Mouse (Mus musculus) v-Abl transformed pro-B cells (cell line): ENCODE results near the gene Pgm5.

Source experiments
- in situ Hi-C, 2 experiments: fragments of 400-800 bp; cut with MboI; formaldehyde crosslinking; loops; one replicate each; pipeline ENCODE4 v1.15.1; 2025; ENCODE audit not compliant: unreplicated experiment in 2 of 2

Pgm5 gene

DNA sequence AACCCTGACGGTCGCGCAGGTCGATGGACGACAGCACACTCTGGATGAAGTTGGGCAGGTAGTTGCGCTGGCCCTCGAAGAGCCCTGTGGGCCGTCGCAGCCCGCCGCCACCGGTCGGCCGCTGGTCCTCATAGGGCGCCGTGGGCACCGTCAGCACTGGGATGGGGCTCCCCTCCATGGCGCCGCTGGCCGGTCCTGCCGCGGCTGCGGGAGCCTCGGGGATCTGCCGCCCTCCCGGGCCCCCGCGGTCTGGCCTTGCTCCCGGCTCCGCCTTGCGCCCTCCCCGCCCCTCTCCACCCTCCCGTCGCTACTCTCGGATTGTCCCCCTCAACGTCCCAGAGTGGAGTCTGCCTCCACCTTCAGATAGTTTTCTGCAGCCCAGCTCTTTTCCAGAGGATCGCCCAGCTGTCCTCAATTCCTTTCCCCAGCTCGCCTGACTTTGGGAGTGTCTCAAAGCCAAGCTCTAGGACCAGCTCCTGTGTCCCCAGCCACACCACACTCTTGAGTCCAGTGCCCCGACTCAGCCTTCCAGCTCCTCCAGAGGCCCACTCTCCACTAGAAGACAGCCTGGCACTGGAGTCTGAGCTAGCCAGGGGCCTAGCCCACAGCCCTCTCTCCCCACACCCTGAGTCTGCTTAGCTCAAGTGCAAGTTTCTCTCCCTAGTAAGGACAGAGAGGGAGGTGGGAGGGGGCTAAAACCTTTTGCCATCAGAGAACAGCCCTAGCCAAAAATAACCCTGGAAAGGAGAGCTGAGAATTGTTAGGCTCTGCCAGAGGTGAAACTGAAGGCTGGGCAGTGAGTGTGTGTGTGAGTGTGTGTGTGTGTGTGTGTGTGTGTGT, at the start of gene Pgm5:
TSS of gene Pgm5 (minus strand) at position 244 of the 840 bp plus-strand sequence.
- in situ Hi-C loops: no loop called here

DNA sequence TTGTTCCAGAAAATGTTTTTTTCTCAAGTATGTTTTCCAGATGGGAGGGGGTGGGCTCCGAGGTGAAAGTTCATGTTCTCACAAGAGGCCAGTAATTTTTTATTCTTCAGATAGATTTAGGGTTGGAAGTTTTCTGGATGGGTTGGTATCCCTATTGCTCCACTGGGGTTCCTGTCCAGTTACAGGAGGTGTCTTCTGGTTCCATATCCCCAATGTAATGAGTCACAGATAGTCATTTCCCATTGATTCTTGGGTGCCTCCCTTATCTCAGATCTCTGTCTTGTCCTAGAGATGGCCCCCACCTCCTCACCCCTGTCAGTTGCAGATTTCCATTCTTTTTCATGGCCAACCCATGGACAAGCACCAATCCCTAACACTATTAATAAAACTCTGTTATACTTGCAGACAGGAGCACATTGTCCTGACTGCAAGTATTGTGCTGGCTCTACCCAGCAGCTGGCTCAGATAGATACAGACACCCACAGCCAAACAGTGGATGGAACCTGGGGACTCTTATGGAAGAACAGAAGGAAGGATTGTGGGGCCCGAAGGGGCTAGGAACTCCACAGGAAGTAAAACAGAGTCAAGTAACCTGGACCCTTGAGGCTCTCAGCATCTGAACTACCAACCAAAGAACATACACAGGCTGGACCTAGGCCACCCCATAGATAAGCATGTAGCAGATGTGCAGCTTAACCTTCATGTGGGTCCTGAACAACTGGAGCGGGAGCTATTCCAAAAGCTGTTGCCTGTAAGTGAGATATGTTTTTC, 46.9 kb upstream of the Pgm5 start:
- in situ Hi-C loops: no loop called here

DNA sequence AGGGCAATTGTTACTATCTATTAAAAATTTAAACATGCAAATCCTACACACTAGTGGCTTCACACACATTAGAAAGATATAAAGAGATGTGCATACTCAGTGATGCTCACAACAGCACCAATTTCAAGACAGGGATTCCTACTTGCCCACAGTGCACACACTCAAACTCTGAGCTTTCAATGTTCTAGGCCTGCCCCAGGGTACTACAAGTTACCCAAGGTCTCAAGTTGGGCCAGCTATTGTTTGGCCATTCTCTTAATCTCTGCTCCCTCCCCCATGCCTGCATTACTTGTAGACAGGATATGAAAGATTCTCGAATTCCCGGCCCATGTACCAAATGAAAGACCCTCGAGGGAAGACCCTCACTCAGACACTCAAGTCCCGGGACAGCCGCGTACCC, 46.0 kb upstream of the Pgm5 start:
- in situ Hi-C loops: no loop called here

DNA sequence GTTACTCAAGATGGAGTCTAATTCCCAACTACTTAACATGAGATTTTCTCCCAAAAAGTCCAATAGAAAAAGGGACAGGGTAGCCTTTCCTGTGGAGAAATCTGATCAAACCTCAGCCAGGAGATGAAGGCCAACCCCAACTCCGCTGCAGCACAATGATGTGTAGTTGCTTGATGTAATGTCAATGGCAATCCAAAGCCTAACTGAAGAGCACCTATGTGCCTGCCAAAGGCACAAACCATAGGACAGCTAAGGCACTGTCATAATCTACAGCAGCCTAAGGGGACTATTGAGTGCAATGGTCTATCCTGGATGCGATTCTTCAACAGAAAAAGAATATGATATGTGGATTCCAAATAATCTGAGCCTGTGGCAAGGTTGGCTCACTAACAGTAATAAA, 41.2 kb upstream of the Pgm5 start:
- in situ Hi-C loops: no loop called here

DNA sequence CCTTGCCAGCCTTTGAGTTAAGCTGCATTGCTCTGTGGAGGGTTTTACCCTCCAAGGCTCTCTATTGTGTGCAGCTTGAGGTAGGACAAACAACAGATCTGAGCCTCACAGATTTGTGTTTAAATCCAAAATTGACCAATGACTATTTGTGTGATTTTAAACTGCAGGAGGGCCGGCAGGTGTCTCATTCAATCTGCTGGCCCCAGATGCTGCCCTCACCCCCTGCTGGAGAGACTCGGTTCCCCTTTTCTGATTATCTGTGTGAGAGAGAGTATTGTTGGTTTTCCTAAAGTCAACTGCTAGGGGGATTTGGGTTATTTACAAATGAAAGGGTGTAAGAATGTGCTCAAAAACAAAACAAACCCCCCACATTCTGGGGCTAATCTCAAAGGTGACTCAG, 40.6 kb upstream of the Pgm5 start:
- in situ Hi-C loops: no loop called here

DNA sequence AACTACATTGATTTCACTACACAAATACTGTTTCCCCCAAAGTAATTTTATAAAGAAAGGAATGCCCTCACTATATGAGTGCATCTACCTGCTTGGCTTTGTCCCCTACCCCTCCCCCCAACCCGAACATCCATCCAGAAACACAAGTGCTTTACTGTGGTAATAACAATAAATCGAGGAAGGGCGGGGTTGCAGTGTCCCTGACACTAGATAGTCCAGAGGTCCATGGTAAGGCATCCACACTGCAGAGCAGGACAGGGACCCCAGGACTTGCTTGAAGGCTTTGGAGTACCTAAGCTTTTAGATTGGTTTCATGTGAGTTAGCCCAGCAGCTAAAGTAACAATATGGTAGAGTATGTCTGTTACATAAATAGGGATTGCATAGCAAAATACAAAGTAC, 40.0 kb upstream of the Pgm5 start:
- in situ Hi-C loops: no loop called here

DNA sequence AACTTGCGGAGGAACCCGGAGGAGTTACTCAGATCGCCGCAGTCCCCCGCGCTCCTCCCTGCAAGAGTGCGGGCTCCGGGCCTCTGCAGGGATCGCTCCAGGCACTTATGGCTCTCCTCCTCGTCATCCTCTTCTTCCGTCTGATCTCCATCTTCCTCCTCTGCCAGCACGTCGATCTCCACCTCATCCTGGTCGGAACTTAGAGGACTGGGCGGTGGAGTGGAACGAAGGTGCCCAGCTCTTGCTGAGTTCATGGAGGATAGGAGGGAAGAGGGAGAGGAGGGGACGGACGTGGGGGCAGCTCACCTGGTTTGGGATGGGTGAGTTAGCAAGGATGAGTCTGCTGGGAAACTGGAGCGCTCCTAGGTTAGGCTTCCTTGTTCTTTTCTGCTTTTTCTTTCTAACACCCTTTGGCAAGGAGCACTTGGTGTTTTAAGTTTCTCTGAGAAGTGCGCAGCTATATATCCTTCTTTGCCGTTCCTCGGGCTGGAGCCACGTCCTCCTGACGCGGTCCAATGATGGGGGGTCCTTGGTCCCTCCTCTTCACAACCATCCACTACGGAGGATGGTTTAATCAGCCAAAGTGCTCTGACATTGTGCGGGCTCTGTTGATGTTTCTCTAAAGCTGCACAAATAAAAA, 39.0 kb upstream of the Pgm5 start, which contains the start of gene Foxd4:
TSS of gene Foxd4 (minus strand) at position 617 of the 640 bp plus-strand sequence.
- in situ Hi-C loops: no loop called here

DNA sequence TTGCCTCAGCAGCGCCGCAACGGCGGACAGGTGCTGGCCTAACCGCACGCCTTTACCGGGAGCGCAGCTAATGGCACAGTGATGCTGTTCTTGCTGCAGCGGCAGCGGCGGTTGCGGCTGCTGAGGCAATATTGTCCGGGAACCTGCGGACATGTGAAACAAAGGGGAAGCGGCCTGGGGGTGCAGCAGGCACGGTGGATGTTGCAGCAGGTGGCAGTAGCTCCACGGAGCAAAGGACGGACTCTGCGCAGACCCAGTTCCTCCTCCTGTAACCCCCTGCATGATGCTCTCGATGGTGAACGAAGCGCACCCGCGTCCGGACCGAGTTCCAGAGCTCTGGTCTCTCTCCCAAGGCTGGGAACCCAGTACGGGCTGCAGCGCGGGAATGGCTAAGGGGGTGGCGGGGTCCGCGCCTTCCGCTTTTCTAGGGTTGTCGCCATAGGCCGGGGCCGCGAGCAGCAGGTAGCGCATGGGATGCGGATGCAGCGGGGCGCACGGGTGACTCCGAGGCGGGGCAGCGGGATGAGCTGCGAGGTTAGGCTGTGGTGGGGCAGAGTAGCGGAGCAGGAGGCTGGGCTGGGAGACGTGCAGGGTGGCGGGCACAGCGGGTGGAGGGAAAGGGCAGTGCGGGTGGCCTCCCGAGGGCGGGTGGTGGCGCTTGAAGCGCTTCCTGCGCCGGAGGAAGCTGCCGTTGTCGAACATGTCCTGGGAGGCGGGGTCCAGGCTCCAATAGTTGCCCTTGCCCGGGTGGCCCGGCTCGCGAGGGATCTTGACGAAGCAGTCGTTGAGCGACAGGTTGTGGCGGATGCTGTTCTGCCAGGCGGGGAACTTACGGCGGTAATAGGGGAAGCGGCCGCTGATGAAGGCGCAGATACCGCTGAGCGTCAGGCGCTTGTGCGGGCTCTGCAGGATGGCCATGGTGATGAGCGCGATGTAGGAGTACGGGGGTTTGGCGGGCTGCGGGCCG, 38.2 kb upstream of the Pgm5 start:
- in situ Hi-C loops: loop anchor here (25.0 kb wide), 2 partner anchors 738 to 1038 kb away; no protein-coding TSS in a partner anchor

DNA sequence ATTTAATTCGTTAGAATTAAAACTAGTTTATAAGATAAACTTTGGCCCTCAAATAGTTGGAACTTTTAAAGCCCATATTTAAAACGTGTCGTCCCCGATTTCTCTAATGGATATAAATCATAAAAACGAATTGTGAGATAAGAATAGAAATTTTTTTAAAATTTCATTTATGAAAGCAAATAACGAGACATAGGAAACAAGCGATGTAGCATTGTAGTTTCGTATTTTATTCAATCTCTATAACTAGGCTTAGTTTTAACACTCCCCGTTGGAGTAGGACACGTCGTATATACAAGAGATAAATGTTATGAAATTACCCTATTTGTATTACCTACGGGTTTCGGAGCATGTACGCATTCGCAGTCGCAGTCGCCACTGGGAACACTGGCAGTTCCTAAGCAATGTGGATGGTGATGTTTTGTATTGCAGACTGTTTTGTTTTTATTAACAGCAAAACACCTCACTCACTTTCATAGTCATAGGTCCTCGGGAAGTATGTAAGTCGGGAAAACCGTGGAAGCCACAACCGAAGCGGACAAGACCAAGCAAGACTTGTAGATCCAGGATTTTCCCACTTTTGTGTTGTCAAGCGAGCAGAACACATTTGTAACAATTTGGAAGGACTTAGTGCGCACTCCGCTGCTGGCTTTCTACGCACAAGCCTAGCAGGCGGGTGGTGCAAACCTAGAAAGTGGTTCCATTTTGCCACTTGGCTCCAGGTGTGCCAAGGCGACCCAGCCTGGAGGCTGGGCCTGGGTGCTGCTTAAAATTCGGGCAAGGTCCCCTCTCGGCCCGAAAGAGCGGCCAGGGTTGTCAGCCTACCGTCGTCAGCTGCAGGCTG, 37.3 kb upstream of the Pgm5 start:
- in situ Hi-C loops: loop anchor here (25.0 kb wide), 2 partner anchors 737 to 1037 kb away; no protein-coding TSS in a partner anchor

DNA sequence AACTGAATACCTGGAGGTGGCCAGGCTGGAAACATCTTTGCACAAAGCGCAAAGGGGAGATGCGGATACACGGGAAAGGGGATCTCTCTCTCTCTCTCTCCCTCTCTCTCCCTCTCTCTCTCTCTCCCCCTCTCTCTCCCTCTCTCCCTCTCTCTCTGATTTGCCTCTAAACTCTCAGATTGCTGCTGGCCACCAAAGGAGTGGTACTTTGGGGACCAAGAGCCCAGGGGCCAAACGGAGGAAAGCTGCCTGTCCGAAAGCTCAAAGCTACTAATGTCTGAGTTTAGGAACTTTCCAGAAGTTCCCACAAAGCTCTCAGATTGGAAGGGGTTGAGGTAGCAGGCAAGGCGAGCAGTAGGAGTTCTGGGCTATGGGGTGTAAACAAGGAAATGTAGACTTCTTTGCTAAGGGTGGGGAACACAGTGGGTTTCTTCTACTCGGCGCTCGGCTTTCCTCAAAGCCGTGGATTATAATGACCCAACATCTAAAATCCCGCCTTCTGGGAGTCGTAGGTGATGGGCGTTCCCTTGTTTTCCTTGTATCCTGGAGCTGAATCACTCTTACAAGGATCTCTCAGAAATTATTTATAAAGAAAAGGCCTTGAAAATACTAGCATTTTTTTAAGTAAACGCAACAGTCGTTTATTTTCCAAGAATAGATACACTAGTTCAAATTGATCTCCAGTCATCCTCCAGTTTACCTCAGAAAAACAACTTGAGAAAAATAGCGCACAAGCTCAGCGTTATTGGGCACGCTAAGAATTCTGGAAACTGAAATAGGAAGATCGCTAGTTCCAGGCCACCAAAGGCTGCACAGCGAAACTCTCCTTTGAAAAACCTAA, 36.5 kb upstream of the Pgm5 start:
- in situ Hi-C loops: loop anchor here (25.0 kb wide), 2 partner anchors 736 to 1036 kb away; no protein-coding TSS in a partner anchor

DNA sequence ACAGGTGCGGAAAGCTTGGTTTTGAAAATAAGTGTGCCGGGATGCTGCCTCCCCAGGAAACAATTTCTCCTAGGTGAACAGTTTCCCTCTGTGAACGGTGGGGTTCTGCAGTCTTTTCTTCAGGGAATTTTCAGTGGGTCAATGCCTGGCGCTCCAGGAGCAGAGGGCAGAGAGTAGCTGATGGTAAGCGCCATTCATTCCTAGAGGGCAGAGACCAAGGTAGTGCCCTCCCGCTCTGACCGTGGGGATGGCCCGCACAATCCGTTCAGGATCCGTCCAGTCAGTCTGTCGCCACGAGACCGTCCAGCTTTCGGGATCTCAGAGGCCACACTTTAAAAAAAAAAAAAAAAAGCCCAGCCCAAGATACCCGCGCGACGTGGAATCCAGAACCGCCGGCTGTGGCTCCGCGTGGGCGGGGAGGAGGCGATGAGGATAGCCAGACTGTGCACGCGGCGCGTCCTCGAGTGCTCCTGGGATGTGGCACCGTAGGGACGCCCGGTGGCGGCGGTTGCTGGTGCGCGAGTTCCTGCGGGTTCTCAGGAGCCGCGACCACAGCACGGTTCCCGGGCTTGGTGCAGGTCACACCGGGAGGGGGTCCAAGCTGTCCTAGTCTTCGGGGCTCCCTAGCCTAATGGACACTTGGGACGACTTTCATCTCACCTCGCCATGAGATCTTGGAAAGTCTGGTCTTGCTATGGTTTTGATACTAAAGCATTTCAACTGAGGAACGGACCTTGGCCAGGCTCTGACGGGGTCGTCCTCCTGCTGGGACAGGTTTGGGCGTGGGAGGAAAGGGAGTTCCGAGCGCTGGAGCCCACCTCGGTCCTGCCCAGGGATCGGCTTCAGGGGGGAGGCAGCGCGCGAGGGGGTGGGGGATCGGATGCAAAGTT, 35.6 kb upstream of the Pgm5 start:
- in situ Hi-C loops: loop anchor here (25.0 kb wide), 2 partner anchors 735 to 1035 kb away; no protein-coding TSS in a partner anchor

DNA sequence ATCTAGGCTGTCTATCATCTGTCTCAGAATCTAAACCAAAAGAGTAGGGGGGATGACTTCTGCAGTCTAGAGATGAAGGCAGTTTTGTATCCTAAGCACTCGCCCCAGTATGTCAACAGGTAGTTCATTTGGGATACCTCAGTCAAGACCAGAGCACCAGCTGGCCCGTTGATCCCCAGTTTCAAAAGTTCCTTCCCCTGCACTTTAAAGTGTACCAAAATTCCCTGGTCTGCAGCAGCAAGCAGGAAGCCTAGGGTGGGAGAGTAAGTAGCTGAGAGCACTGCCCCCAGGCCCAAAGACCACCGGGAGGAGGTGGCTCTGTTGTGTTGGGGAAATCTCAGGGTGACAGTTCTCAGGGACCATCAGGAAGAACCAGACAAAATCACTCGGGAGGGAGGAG, 34.9 kb upstream of the Pgm5 start:
- in situ Hi-C loops: loop anchor here (25.0 kb wide), 2 partner anchors 734 to 1034 kb away; no protein-coding TSS in a partner anchor

DNA sequence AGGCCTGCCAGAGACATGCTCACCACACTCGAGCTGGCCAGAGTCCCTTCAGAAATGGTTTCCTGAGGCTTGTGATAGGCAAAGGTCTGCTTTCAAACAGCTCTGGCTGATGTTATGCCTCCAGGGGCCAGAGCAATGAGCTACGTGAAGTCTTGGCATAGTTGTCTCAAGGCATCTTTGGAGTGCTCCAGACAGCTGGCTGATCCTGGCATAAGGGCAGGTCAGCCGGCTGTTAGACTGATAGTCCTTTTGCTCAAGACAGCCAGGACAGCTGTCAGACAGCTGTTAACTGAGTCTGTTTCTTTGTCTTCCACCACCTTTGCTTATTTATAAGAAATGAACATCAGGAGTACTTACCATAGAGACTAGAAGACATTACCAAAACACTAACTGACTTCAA, 25.2 kb upstream of the Pgm5 start:
- in situ Hi-C loops: loop anchor here (25.0 kb wide), 2 partner anchors 725 to 1025 kb away; no protein-coding TSS in a partner anchor

DNA sequence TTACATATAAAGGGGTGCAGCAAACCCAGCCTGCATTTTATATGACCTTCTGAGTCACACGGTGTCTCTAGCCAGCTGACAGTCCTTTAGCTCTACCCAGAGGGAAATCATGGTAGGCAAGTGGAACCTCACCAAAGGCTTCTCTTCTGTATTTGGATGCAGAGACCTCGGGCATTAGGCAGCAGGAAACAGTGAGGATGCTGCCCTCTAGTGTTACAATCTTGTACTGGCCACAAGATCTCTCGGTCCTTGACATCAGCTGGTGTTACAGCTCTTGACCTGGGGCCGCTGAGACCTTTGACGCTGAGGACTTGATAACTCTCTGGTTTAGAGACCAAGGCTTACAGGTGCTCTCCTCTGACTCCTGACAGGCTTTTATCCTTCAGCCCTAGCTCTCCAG, 23.8 kb upstream of the Pgm5 start:
- in situ Hi-C loops: loop anchor here (25.0 kb wide), 2 partner anchors 723 to 1023 kb away; no protein-coding TSS in a partner anchor

DNA sequence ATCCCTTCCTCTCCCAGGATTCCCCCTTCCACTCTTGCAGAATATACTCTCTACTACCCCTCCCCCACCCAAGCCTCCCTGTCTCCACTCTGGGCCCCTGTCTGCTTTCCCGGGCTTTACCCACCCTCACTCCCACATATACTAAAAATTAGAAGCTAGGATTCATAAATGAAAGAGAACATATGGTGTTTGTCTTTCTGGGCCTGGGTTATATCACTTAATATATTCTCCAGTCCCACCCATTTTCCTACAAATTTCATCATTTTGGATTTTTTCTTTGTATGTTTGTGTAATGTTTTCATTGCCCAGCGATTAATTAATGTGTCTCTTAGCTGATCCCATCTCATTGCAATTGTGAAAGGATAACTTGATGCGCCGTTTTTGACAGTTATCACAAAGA, 19.6 kb upstream of the Pgm5 start:
- in situ Hi-C loops: loop anchor here (25.0 kb wide), 2 partner anchors 719 to 1019 kb away; no protein-coding TSS in a partner anchor

DNA sequence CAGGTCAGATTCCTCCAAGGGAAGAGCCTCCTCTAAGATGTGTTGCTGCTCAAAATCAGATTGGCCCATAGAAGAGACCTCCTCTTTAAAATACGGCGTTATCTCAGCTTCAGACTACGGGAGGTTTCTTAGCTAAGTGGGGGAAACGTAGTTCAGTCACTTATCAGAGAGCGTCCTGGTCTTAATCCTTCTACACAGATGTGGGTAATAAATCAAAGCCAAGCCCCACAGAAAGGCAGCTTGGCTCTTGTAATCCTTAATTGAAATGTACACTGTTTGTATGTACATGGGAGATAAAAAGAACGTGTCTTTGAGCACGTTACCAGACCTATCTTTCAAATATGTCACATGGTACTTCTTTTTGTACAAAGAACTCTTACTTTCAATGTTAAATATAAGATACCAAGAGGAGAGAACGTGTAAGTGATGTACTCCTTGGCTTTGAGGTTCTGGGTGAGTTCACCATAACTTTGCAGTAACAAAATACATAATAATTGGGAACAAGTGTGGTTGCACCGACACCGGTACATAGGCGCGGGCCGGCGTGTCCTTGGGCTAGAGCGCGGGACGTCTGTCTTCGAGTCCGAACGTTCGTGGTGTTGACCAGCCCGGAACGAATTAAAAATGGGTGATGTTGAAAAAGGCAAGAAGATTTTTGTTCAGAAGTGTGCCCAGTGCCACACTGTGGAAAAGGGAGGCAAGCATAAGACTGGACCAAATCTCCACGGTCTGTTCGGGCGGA, 13.6 kb upstream of the Pgm5 start, which contains the start of gene Gm10053:
TSS of gene Gm10053 (plus strand) at position 558 of the 742 bp plus-strand sequence.
- in situ Hi-C loops: loop anchor here (25.0 kb wide), 2 partner anchors 713 to 1013 kb away; no protein-coding TSS in a partner anchor
